Mouse (Mus musculus): ENCODE measurements around the gene Rhoc.
"Not testable (repeated sequence)": the region's sequence is repeated elsewhere in the genome, so short reads cannot be mapped to it uniquely, and the experiment has no call there.

Rhoc gene

DNA sequence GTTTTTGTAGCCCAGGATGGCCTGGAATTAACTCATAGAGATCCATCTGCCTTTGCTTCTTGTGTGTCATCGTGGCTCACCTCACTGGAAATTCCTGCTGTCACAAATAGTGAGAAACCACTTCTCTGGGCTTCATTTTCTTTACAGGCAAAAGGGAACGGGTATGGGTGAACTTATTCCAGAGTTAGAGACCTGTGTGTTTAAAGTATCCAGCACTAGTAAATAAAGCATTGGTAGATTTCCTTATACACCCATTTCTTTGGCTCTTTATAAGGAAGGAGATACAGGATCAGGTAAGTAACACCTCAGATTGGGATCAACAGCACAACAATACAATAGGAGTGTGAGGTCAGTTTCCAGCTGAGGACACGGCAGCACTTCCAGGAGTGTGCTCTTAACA lies at the start of gene Rhoc:
TSS of gene Rhoc (plus strand) at position 301 of the 400 bp plus-strand sequence.
- DNase-seq (ENCODE audit: low read depth, low spot score) = no peak

DNA sequence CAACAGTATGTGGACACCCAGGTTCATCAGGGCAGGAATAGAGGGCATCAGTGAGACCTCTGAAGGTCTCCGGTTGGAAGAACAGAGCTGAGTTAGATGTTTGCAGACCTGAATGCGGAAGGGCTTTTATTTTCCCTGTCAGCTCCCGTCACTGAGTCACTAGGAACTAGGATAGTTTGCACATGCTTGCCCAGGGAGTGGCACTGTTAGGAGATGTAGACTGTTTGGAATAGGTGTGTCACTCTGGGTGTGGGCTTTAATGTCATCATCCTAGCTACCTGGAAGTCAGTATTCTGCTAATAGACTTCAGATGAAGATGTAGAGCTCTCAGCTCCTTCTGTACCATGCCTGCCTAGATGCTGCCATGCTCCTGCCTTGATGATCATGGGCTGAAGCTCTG lies 46.2 kb upstream of the Rhoc start:
- no peak for DNase-seq (ENCODE audit: low read depth, low spot score)

DNA sequence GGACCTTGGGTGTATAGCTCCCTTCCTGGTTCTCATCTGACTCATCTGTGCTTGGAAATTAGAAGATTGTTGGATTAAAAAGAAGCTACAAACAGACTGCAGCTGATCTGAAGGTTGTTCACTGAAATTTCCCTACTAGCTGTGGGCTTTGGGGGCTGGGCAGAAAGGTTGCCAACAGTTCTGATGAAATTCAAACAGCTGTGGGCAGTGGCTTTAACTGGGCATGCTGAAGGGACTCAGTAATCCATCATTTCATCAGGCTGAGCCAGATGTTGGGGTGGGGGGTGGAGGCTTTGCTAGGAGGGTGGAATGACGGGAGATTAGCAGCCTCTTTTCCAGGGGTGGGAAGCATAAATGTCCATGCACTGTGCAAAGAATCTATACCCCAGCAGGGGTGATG lies 45.0 kb upstream of the Rhoc start:
- no peak for DNase-seq (ENCODE audit: low read depth, low spot score)

- DNase-seq (ENCODE audit: low read depth, low spot score) = no peak
Observed at GRCm38 (mm10) chr3:104743864-104744263, 44.3 kb upstream of the Rhoc start.

- not testable (repeated sequence) for DNase-seq (ENCODE audit: low read depth, low spot score)
Observed at GRCm38 (mm10) chr3:104752845-104753244, 35.3 kb upstream of the Rhoc start.

DNA sequence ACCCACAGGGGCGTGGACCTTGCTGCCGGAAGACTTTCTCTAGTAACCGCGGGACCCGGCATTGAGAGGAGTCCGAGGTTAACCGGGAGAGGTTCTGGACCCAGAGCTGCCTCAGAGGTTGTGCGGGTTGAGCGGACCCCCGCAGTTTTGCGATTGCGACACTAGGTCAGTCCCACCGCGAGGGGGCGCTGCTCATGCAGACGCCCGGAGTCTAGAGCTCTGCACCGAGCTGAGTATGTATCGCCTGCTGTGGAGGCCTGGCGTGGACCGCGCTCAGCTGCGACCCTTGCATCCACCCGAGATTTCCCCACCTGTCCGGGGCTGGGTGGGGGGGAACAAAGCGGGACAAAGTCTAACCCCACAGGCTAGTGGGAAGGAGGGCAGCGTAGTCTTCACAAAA lies 29.8 kb upstream of the Rhoc start:
- peak; percentile 80 for DNase-seq (ENCODE audit: low read depth, low spot score)

- no peak for DNase-seq (ENCODE audit: low read depth, low spot score)
Observed at GRCm38 (mm10) chr3:104758869-104759268, 29.3 kb upstream of the Rhoc start.

DNA sequence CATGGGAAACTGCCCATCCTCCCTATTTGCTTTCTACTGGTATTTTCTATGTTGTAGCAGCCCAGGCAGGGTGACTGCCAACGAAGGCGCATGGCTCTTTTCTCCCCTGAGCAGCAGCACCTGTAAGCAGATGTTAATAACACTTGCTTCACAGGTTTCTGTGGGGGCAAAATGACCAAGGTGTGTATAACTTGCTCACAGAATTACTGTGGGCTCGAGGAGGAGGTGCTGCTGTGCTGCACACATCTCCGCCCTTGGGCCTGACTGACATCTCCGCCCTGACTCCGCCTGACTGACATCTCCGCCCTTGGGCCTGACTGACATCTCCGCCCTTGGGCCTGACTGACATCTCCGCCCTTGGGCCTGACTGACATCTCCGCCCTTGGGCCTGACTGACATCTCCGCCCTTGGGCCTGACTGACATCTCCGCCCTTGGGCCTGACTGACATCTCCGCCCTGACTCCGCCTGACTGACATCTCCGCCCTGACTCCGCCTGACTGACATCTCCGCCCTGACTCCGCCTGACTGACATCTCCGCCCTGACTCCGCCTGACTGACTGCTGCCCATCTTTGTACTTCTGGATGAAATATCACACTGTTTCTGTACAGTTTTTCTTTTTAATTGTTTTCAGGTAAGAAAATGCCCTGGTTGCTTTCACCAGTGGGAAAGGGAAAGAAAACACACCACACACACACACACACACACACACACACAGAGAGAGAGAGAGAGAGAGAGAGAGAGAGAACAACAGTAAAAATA lies 25.9 kb upstream of the Rhoc start:
- DNase-seq (ENCODE audit: low read depth, low spot score) = not testable (repeated sequence)

DNA sequence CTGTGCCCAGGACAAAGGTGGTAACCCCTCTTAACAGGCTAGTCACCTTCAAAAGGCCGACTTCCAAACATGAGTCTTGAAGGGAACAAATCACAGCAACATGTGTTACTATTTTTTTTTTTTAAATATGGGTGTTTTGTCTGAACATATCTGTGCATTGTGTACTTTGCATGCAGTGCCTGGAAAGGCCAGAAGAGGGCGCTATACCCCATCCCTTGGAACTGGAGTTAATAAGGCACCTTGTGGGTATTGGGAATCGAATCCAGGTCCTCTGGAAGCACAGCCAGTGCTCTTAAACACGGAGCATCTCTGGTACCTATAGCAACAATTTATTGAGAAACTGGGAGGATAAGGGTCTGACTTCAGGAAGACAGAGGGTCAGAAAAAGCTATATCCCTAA lies 23.2 kb upstream of the Rhoc start:
- no peak for DNase-seq (ENCODE audit: low read depth, low spot score)

DNA sequence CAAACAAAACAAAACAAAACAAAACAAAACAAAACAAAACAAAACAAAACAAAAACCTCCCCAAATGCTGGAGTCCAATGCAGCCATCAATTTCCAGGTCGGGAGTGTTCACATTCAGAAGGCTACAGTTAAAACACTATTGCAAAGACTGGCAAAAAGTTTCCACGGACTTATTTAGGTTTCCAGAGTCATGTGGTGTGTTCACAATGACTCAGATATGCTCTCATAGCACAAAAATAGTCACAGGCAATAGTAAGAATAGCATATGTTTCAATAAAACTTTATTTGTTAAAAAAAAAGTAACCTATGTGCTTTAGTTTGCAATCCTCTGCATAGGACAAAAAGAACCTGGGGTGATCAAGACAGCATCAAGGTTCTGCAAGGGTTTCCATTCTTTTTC lies 21.0 kb upstream of the Rhoc start:
- DNase-seq (ENCODE audit: low read depth, low spot score) = no peak

DNA sequence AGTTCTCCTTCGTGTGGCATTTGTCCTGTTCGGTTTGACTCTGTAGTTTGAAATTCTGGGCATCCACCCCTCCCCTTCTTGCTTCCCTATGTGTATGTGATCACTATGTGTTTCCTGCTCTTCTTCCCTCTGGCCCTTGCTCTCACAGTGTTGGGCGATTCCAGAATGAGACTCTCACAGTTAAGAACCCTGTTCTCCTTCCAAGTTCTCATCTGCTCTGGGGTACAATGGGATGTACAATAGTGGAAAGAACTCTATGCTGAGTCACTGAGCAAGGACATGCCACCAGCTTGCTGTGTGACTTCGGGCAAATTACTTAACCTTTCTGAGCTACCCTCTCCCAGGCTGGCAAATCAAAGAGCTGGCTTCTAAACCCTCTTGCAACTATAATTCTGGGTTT lies 20.5 kb upstream of the Rhoc start:
- no peak for DNase-seq (ENCODE audit: low read depth, low spot score)

DNA sequence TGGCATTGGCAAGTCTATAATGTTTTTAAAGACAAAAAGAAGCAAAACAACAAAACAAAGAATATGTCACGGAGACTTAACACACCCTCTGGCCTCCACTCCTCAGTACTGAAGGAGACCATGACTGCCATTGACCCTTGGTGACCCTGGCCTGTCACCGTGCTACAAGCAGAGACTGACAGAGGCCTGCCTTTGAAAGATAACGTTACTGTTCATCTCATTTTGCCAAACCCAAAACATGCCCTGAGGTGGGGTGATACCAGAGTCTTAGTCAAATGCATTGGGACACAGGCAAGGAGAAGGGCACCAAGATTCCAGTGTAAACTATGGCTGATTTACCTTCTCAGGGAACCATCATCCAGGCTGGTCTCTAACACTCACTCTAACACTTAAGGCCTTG lies 19.0 kb upstream of the Rhoc start:
- DNase-seq (ENCODE audit: low read depth, low spot score) = no peak

GRCm38 (mm10) chr3:104770035-104770434 lies 18.1 kb upstream of the Rhoc start:
- DNase-seq (ENCODE audit: low read depth, low spot score) = no peak

DNA sequence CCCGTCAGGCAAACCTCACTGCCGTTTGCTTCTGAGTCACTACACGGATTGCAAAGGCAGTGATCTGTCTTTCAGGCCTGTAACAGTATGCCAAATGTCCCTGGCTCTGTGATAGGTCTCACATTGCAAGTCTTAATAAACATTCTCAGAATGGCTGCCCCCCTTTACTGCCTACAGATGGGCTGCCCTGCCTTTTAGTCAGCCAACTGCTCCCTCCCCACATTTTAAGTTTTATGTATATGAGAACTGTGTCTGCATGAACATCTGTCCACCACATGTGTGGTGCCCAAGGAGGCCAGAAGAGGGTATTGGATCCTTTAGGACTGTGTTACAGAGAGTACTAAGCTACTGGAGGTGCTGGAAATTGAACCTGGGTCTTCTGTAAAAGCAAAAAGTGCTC lies 17.3 kb upstream of the Rhoc start:
- no peak for DNase-seq (ENCODE audit: low read depth, low spot score)

DNA sequence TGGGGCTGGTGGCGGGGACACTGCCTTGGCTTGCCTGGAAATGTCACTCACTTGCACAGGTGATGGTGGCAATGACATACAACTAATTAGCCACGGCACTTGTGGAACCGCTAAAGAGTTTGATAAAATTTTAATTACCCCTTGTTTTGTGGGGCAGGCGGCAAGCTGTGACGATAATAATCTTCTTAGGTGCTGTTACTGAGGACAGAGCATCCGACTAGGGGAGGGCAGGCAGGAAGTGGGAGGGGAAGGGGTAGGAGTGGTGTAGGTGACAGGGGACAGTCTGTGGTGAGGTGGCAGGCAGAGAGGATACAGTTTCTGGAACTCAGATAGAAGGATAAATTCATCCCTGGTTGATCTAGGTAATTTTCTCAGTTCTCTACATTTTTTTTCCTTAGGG lies 16.7 kb upstream of the Rhoc start:
- no peak for DNase-seq (ENCODE audit: low read depth, low spot score)

DNA sequence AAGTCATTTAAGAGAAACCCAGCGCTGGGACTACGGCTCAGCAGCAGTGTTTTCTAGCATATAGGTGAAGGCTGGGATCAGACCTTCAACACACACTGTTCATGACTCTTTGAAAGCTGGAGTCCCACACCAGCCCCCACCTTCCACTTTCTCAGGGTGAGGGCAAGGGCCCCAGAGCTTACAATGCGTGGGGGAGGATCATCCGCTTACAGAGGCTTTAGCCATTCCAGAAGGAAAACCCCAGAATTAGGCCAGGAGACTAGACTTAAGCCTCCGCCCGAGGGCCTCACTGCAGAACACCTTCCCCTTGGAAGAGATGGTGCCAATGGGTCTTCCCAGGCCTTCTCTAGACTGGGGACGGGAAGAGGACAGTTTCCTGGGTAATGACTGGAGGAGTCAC lies 14.9 kb upstream of the Rhoc start:
- DNase-seq (ENCODE audit: low read depth, low spot score) = no peak

DNA sequence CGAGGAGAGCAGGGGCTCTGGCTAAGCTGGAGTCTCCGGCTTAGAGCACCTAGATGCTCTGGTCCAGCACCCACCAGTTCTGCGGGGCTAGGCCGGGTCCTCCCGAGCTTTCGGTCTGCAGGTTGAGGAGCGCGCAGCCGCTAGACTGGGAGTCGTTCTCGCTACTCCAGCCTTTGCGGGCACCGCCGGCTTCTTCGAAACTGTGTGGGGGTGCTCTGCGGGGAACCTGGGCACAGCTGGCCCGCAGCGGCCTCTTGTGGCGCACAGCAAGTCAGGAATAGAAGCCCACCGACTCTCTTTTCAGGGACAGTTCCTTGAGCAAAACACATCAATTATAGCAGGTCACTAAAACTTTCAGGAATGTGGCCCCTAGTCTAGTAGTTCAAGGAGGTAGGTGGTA lies 10.8 kb upstream of the Rhoc start:
- DNase-seq (ENCODE audit: low read depth, low spot score) = no peak

DNA sequence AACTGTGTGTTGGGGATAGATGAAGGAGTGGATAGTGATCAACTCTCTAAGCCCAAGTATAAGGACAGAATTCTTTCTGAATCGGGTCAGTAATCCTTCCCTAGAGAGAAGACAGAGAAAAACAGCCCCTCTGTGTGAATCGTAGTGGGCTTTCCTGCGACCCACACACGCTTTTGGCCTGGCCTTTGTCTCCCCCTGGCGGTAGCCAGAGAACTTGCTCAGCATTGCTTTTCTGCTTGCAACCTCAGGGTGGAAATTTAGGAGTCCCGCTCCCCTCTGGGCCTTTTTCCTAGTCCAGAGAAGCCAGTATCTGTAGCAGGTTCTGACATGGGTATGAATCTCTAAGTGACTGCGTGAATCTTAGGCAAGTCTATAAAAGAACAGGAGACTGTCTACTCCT lies 8.2 kb upstream of the Rhoc start:
- no peak for DNase-seq (ENCODE audit: low read depth, low spot score)

GRCm38 (mm10) chr3:104780561-104781420 lies 7.4 kb upstream of the Rhoc start, which contains the start of gene Ppm1j:
Gene Ppm1j (plus strand): TSS chr3:104781056.
- no peak for DNase-seq (ENCODE audit: low read depth, low spot score)

DNA sequence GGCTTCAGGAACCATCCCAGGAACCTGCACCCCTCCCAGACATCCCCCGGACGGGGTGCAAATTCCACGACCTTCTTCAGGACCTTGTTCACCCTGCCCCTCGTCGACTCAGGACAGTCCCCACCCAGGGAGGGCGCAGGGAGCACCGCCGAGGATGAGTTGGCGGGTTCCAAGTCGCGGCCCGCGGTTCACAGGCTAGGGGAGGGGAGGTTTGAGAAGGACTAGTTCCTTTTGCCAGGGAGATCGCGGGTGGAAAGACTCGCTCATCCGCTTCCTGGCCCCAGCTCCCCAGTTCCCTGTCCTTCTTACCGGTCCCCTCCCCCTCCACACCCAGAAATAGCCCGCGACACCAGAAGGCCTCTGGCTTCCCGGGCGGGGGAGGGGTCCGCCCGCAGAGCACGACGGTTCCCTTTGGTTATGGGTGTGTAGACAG lies 6.7 kb upstream of the Rhoc start, which contains the start of gene Fam19a3:
TSS of gene Fam19a3 (minus strand) at position 370 of the 433 bp plus-strand sequence.
- DNase-seq (ENCODE audit: low read depth, low spot score) = no peak

DNA sequence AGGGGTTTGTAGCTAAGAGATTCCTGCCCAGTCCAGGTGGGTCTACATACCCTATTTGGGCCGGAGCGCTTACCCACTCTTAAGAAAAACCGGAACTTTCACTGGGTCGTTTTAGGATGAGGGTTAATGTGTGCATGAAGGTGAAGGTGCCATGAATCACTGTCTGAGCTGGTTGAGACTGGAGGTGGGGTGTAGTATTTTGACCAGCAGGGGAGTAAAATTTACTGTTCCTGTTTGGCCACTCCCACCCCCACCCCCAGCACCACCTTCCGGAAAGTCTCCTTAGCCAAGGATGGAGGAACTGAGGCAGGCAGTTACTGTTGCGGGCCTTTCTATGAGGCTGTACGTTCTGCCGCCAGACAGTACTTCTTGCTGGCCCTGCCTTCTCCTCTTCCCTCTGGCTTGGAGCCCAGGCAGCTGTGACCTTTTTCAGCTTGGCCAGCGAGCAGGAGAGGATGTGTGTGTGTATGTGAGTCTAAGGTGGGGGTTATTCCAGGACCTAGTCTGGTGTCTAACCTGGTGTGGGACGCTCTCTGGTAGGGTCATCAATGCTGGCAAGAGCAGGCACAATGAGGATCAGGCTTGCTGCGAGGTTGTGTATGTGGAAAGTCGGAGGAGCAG lies 6.0 kb upstream of the Rhoc start:
- no peak for DNase-seq (ENCODE audit: low read depth, low spot score)

DNA sequence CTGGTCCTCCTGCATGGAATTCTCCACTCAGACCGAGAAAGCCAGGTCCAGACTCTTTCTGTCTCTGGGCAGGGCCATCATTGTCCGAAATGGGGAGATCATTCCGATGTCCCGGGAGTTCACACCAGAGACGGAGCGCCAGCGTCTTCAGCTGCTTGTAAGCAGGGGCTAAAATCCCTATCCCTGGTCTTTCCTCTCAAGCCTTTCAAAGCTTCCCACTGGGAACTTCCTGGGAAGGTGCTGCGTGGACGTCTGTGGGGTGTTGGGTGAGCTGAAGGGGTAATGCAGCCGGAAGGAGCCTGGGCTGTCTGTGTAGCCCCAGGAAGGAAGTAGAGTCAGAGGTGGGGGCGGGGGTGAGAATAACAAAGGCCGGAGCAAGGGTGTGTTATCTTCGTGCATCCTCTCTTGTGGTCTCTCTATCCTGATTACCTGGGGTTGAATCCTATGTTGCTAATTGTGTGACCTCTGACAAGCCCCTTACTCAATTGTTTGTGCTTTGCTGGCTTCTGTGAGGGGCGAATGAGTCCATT lies 4.1 kb upstream of the Rhoc start:
- DNase-seq (ENCODE audit: low read depth, low spot score) = no peak
